Mouse (Mus musculus): ENCODE measurements around the gene Fyn. TPM values are rescaled to one million over a fixed set of nuclear protein-coding genes. Genes with fewer than 3 reads are reported as not detected.

Gene Fyn
- polyA plus RNA-seq, 1 experiment from 2014 or later = 24.0 TPM

DNA sequence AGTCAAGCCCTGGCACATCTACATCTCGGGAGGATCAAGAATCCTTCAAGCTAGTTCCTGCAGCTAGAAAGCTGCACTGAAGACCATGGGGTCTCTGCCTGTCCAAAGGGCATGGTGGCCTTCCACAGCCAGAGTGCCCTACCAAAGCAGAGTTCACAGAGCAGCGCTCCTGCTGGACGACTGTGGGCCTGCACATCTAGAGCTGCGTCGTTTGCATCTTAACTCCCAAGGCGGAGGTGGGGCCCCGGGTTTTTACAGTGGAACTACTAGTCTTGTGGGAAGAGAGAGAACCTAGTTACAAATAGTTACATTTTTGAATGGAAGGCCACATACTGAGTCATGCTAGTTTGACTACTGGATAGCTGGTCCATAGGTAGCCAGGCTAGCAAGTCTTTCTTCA, 30.3 kb downstream of the Fyn start:
- no peak overlapping the region for H3K9ac ChIP-seq (replicated peaks)
- no peak overlapping the region for H3K27ac ChIP-seq
- peaks cover 32% of the 10 kb centered on the region; the same call in 1 of the 2 replicates for H3K36me3 ChIP-seq
- peaks cover 4% of the 10 kb centered on the region; the same call in 1 of the 2 replicates for H3K4me1 ChIP-seq (replicated peaks)
- no peak overlapping the region for H3K4me3 ChIP-seq (replicated peaks)
- no peak overlapping the region for H3K4me2 ChIP-seq
- WGBS = 75% methylated on average over 7 of the region's 7 CpGs
- no peaks in the 10 kb centered on the region for H3K9me3 ChIP-seq
- ATAC-seq (ENCODE audit: insufficient number of reproducible peaks, insufficient read depth, low FRiP score, low TSS enrichment, low read depth) = no peak
- no peaks in the 10 kb centered on the region for H3K27me3 ChIP-seq

DNA sequence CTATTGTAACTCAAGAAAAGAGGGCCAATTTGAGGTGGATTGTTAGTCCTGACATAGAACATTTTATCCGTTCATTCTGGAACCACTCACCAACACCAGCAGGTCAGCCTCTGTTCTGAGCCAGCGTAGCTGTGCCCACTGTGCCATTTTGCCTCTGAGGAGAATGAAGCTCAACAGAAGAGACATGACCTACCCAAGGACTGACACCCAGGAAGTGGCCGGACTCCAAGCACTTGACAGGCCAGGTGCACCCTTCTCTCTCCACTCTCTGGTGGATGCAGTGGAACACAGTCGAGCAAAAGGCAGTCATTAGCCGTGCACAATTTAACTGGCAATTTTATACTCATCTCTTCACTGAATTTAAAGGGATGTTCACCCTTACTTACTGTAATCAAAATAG, 31.5 kb downstream of the Fyn start:
- Histone ChIP-seq H3K4me2 (no peak overlapping the region), H3K9me3 (no peaks in the 10 kb centered on the region), H3K4me1 (replicated peaks) (peaks cover 4% of the 10 kb centered on the region; the same call in 1 of the 2 replicates), H3K4me3 (replicated peaks) (no peak overlapping the region), H3K36me3 (peaks cover 30% of the 10 kb centered on the region; the same call in 1 of the 2 replicates), H3K27ac (no peak overlapping the region), H3K9ac (replicated peaks) (no peak overlapping the region), H3K27me3 (no peaks in the 10 kb centered on the region)
- WGBS = 94% methylated on average over 5 of the region's 5 CpGs
- no peak for ATAC-seq (ENCODE audit: insufficient number of reproducible peaks, insufficient read depth, low FRiP score, low TSS enrichment, low read depth)

DNA sequence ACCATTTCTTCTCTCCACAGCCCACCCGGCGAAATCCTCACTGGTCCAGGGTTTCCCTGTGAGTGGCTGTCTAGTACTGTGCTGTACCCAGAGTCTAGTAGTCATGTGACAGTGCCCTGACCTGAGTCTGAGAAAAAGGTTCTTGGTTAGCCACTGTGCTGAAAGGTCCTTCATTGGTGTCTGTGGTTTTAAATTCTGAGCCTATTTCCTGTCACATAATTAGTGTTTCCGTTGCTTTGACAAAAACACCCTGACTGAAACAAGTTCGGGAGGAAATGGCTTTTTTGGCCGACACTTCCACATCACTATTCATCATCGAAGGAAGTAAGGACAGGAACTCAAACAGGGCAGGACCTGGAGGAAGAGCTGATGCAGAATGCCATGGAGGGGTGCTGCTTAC, 33.8 kb downstream of the Fyn start:
- Histone ChIP-seq H3K27ac (no peak overlapping the region), H3K4me2 (no peak overlapping the region), H3K4me3 (replicated peaks) (no peak overlapping the region), H3K9me3 (no peaks in the 10 kb centered on the region), H3K36me3 (peaks cover 16% of the 10 kb centered on the region; the same call in 1 of the 2 replicates), H3K4me1 (replicated peaks) (peaks cover 12% of the 10 kb centered on the region), H3K27me3 (no peaks in the 10 kb centered on the region), H3K9ac (replicated peaks) (no peak overlapping the region)
- 77% methylated on average over 6 of the region's 6 CpGs for WGBS
- ATAC-seq (ENCODE audit: insufficient number of reproducible peaks, insufficient read depth, low FRiP score, low TSS enrichment, low read depth) = no peak

DNA sequence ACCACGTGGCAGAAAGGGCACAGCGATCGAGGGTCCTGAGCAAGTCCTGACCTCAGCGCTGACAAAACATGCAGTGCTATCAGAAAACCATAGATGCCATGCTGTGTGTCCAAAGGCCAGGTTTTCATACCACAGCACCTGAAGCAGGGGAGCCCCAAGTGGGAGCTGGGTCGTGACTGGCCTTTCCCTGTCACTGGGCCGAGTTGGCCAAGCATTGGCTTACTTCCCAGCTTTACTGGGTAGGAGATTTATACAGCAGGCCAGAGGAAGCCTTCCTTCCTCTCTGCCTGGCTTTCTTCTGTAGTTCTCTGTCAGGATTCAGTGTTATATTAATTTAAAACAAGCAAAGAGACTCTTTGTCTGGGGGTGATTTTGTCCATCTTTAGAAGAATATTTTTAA, 35.1 kb downstream of the Fyn start:
- no peak overlapping the region for H3K4me3 ChIP-seq (replicated peaks)
- H3K36me3 ChIP-seq = peaks cover 16% of the 10 kb centered on the region; the same call in 1 of the 2 replicates
- H3K4me2 ChIP-seq = no peak overlapping the region
- H3K9me3 ChIP-seq = no peaks in the 10 kb centered on the region
- no peak overlapping the region for H3K9ac ChIP-seq (replicated peaks)
- no peak for ATAC-seq (ENCODE audit: insufficient number of reproducible peaks, insufficient read depth, low FRiP score, low TSS enrichment, low read depth)
- H3K4me1 ChIP-seq (replicated peaks) = peaks cover 12% of the 10 kb centered on the region
- WGBS = 84% methylated on average over 6 of the region's 6 CpGs
- no peak overlapping the region for H3K27ac ChIP-seq
- no peaks in the 10 kb centered on the region for H3K27me3 ChIP-seq

DNA sequence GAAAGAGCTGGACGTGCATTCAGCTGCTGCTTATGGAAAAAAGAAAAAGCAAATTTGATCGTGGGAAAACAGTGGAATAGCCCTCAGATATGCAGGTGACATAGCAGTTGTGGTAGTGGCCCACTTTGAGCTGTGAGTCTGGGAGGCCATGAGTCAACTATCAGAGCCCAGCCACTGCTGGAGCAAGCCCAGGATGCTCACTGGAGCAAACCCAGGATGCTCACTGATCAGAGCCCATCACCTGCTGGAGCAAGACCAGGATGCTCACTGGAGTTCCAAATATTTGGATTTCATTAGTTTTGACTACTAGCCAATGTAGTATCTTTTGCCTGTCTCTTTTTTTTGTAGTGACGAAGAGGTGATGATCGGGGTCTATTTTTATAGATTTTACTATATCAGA, 35.5 kb downstream of the Fyn start:
- Histone ChIP-seq H3K9me3 (no peaks in the 10 kb centered on the region), H3K4me1 (replicated peaks) (peaks cover 12% of the 10 kb centered on the region), H3K4me2 (no peak overlapping the region), H3K36me3 (peaks cover 16% of the 10 kb centered on the region; the same call in 1 of the 2 replicates), H3K27ac (no peak overlapping the region), H3K9ac (replicated peaks) (no peak overlapping the region), H3K4me3 (replicated peaks) (no peak overlapping the region), H3K27me3 (no peaks in the 10 kb centered on the region)
- ATAC-seq (ENCODE audit: insufficient number of reproducible peaks, insufficient read depth, low FRiP score, low TSS enrichment, low read depth) = no peak
- WGBS = 97% methylated on average over 4 of the region's 4 CpGs

DNA sequence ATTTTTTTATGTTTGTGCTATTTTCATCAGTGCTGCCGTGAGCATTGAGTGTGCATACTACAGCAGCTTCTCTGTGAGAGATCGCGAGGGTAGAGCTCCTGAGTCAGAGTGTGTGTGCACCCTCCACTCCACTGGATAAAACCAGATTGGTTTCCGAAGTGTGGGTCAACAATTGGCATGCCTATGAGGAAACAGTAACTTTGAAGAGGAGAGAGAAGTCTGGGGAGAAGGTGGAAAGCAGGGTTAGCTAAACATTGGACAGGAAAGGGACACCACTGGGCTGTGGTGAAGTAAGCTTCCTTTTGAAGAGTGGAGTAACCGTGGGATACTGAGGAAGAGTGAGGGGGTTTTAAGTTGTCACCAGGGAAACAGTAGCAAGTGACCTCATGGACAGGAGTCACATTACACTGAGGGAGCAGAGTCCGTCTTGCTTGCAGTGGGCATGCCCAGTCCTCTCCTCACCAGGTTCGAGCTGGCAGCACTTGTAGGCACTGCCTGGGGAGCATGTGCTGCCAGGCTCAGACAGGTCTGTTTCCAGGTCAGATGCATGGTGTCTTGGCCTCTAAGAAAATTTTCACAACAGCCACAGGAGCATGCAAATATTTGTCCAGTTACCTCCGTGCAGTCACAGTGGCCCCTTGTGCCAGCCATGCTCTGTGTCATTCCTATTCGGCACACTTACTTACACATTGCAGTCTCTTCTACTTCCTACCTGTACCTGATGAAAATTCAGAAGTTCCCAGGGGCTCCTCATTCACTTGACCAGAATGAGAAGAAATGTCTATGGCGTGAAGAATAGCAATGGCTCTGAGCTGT, 37.5 kb downstream of the Fyn start:
- H3K4me1 ChIP-seq (replicated peaks) = peaks cover 8% of the 10 kb centered on the region
- no peak for ATAC-seq (ENCODE audit: insufficient number of reproducible peaks, insufficient read depth, low FRiP score, low TSS enrichment, low read depth)
- 68% methylated on average over 10 of the region's 10 CpGs for WGBS
- no peaks in the 10 kb centered on the region for H3K9me3 ChIP-seq
- H3K27ac ChIP-seq = no peak overlapping the region
- no peak overlapping the region for H3K4me2 ChIP-seq
- no peaks in the 10 kb centered on the region for H3K27me3 ChIP-seq
- no peak overlapping the region for H3K9ac ChIP-seq (replicated peaks)
- H3K4me3 ChIP-seq (replicated peaks) = no peak overlapping the region
- peaks cover 6% of the 10 kb centered on the region; the same call in 1 of the 2 replicates for H3K36me3 ChIP-seq

DNA sequence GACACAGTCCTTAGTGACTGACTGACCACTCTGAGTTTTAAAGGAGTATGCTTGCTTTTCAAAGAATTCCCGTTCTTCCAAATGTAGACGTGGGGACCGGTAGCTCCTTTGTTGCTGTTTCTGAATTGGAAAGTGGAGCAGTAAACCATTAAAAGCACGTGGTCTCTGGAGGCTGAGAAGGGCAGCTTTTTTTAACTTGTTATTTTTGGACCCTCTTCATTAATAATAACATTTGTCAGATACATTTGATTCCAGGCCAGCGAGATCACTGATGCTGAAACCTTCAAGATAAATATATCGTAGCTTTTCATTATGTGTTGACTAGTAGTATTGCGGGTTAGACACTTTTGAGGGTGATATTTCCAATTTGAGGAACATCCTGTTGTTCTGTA, 38.1 kb downstream of the Fyn start:
- whole genome bisulfite sequencing = 87% methylated on average over 7 of the region's 7 CpGs
- peaks cover 8% of the 10 kb centered on the region for H3K4me1 ChIP-seq (replicated peaks)
- no peak overlapping the region for H3K4me2 ChIP-seq
- ATAC-seq (ENCODE audit: insufficient number of reproducible peaks, insufficient read depth, low FRiP score, low TSS enrichment, low read depth) = no peak
- no peak overlapping the region for H3K4me3 ChIP-seq (replicated peaks)
- H3K27me3 ChIP-seq = no peaks in the 10 kb centered on the region
- H3K36me3 ChIP-seq = peaks cover 6% of the 10 kb centered on the region; the same call in 1 of the 2 replicates
- H3K9ac ChIP-seq (replicated peaks) = no peak overlapping the region
- no peak overlapping the region for H3K27ac ChIP-seq
- no peaks in the 10 kb centered on the region for H3K9me3 ChIP-seq

DNA sequence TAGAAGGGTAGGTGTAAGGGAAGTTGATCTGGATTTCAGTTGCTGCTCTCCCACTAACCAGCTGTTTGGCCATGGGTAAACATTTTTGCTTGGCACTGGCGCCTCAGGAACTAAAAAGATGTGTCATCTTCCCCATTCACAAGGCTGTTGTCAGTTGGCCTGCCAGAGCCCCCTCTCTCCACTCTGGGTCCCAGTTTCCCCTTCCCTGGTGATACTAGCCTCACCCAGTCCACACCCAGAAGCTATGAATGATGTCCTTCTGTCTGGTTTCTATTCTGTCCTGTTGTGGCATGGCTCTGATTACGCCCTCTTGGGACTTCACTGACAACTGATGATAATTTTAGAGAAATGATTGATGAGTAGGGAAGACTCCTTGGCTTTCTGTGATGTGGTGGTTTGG, 38.9 kb downstream of the Fyn start:
- Histone ChIP-seq H3K27ac (no peak overlapping the region), H3K4me1 (replicated peaks) (peaks cover 8% of the 10 kb centered on the region), H3K4me2 (no peak overlapping the region), H3K4me3 (replicated peaks) (no peak overlapping the region), H3K36me3 (peaks cover 3% of the 10 kb centered on the region; the same call in 1 of the 2 replicates), H3K9me3 (no peaks in the 10 kb centered on the region), H3K27me3 (no peaks in the 10 kb centered on the region), H3K9ac (replicated peaks) (no peak overlapping the region)
- WGBS = 86% methylated on average over 2 of the region's 2 CpGs
- ATAC-seq (ENCODE audit: insufficient number of reproducible peaks, insufficient read depth, low FRiP score, low TSS enrichment, low read depth) = no peak

DNA sequence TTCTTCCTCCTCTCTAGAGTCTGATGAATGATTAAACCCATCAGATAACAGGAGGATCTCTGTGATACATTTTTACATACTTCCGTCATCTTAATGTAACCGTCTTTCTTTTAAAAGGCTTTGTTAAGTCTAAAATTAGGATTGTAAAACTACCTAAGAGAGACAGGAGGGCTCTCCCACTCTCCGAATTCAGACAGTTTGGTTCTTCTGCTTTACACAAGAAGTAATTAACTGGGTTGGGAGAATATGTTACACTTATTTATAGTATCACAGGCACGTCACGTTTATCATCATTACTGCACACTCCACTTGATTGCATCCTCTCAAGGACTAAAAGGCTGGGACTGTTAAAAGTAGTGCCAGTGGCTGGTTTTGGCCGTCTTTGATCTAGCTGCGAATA, 40.9 kb downstream of the Fyn start:
- no peak overlapping the region for H3K4me2 ChIP-seq
- H3K4me3 ChIP-seq (replicated peaks) = no peak overlapping the region
- no peaks in the 10 kb centered on the region for H3K9me3 ChIP-seq
- H3K27ac ChIP-seq = no peak overlapping the region
- ATAC-seq (ENCODE audit: insufficient number of reproducible peaks, insufficient read depth, low FRiP score, low TSS enrichment, low read depth) = no peak
- 70% methylated on average over 7 of the region's 7 CpGs for WGBS
- H3K4me1 ChIP-seq (replicated peaks) = peaks cover 8% of the 10 kb centered on the region
- no peaks in the 10 kb centered on the region for H3K27me3 ChIP-seq
- H3K36me3 ChIP-seq = no peaks in the 10 kb centered on the region
- no peak overlapping the region for H3K9ac ChIP-seq (replicated peaks)

DNA sequence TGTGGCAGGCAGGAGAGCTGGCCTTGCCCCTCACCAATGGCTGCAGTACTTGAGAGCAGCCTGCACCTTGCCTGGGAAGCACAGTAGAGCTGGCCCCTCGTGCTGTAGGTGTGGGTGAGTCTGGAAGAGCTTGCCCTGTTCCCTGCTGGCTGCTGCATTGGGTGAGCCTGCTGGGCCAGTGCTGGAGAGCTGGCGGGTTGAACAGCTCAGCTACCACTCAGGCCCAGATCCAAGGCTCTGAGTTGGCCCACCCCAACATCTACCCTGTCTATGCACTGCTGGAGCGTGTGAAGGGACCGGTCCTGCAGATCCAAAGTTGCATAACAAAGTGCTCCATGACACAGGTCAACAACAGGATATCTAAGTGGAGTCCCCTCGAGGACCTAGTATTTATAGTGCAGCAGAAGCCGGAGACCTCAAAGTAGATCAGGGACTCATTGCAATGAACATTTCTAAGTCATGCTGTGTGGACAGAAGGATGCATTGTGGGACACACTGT, 41.5 kb downstream of the Fyn start:
- H3K9me3 ChIP-seq = no peaks in the 10 kb centered on the region
- H3K9ac ChIP-seq (replicated peaks) = no peak overlapping the region
- no peak overlapping the region for H3K27ac ChIP-seq
- WGBS = 77% methylated on average over 6 of the region's 6 CpGs
- no peak; the same call in 1 of the 2 replicates for ATAC-seq (ENCODE audit: insufficient number of reproducible peaks, insufficient read depth, low FRiP score, low TSS enrichment, low read depth)
- no peak overlapping the region for H3K4me2 ChIP-seq
- peaks cover 8% of the 10 kb centered on the region for H3K4me1 ChIP-seq (replicated peaks)
- no peaks in the 10 kb centered on the region for H3K27me3 ChIP-seq
- H3K4me3 ChIP-seq (replicated peaks) = no peak overlapping the region
- H3K36me3 ChIP-seq = no peaks in the 10 kb centered on the region

DNA sequence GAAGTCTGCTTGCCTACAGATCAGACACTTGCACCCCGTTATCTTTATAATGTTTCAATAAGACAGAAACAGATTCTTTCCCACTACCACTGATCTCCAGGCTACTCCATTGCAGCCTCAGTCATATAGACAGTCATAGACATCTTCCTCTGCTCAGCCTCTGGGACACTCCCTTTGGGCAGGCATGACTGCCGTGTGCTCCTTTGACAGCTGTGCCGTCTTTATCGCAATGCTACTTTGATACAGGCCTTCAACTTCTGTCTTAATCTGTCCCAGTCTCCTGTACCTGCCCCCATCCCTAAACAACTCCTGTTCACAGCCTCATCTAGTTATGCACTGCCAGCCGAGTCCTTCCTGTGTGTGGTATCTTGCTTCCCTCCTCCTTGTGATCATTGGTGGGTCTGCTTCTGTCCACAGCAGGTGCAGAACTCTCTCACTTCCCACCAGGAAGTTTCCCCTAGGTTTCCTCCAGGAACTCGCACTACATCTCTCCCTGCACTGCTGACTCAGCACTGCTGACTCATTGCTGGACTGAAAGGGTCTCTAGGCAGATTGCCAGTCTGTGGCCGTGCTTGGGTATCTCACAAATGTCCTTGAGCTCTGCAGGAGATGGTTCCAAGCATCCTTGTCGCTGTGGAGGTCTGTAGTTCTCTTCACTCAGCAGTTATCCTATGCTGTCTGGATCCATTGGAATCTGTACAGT, 43.4 kb downstream of the Fyn start:
- H3K27me3 ChIP-seq = no peaks in the 10 kb centered on the region
- no peaks in the 10 kb centered on the region for H3K36me3 ChIP-seq
- H3K4me1 ChIP-seq (replicated peaks) = 0 out of 2 replicates have a peak, but pooled peaks cover 3% of the 10 kb centered on the region
- H3K27ac ChIP-seq = no peak overlapping the region
- no peak overlapping the region for H3K4me3 ChIP-seq (replicated peaks)
- no peak overlapping the region for H3K9ac ChIP-seq (replicated peaks)
- no peak overlapping the region for H3K4me2 ChIP-seq
- 81% methylated on average over 8 of the region's 8 CpGs for WGBS
- no peak for ATAC-seq (ENCODE audit: insufficient number of reproducible peaks, insufficient read depth, low FRiP score, low TSS enrichment, low read depth)
- no peaks in the 10 kb centered on the region for H3K9me3 ChIP-seq

All from limb, embryonic 12.5 days (tissue).